Mouse (Mus musculus): ENCODE data around the gene Olfr1173.

The Olfr1173 gene

DNA sequence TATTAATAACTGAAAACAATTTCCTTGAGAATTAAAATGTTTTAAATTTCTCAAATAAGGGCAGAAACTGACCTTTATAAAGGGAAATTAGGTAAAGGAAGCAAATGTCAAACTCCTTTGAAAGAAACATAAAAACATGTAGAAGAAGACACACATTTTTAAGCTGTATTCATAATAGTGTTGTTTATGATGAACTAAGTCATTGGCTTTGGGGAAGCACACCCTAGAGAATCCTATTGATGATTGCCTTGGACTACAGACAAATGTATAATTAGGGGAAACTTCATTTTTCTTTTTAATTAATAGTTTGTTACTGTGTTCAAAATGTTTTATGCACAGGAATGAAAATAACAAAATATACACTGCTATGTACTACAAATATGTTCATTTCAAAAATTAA, at the start of gene Olfr1173:
Gene Olfr1173 (minus strand): TSS at position 101 of the 400 bp plus-strand sequence.

DNA sequence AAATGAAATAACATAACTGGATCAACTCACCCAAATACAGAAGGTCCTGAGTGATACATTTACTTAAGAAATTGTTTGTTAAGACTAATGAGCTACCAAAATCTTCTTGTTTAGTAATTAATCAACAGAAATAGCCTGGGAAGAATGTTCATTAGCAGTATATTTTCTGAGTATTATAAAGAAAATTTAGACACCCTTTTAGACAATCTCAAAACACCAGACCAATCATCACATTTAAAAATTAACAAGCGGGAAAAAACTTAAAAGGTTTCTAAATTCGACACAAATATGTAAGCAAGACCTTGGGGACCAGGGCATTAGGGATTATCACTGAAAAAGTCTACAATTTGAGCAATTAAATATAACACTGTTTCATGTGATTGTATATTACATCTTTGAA, 47.4 kb upstream of the Olfr1173 start, which contains the start of gene Olfr1175-ps:
Gene Olfr1175-ps (minus strand): TSS at position 101 of the 400 bp plus-strand sequence.
- WGBS = 87% methylated on average over 2 of the region's 2 CpGs

DNA sequence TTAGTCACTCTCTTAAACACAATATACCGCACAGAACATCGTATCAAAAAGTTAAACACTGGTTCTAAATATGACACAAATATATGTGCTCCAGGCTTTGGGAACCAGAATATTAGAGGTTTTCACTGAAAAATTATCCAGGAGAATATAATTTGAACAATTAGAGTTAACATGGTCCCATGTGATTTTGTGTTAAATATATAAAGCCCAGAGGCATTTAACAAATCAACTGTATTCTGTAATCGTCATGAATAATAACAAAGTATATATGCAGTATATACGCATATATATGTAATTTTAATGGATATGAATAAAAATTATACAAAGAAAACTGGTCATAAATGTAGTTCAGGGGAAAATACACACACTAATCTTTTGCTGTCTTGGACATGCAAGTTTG, 35.4 kb upstream of the Olfr1173 start, which contains the start of gene Olfr1174-ps:
Gene Olfr1174-ps (minus strand): TSS at position 101 of the 400 bp plus-strand sequence.
- WGBS = 93% methylated on average over 4 of the region's 4 CpGs

DNA sequence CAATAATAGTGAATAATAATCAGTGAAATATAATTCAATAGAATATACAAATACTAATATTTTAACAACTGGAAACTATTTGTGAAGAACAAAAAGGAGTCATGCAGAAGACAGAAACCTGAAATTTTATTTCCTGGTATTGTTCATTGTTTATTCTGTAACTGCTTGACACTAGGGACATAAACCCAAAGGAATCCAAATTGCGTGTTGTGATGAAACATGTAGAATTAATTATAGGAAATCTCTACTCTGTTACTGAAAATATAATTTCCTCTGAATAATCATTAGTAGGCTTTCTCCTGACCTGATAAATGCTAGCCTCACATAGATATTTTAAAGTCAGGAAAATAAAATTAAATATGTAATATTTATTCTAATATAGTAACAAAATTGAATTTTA, 51.4 kb downstream of the Olfr1173 start, which contains the start of gene Olfr1170:
Gene Olfr1170 (minus strand): TSS at position 101 of the 400 bp plus-strand sequence.
- 86% methylated on average over 1 of the region's 1 CpGs for WGBS

All from cerebral cortex, adult 2 months (tissue).